Mouse (Mus musculus): Measurements from ENCODE around the gene Cd200r4. TPM values are rescaled to one million over a fixed set of nuclear protein-coding genes. Genes with fewer than 3 reads are reported as not detected.

Gene Cd200r4
- polyA plus RNA-seq (2016; fragmentation: Nextera tagmentation; extraction: Ambion mirVana) = not detected in 2 replicates

GRCm38 (mm10) chr16:44811544-44811943 is at the start of gene Cd200r4:
Cd200r4 (plus strand) TSS chr16:44811733.
- H3K27ac ChIP-seq = no peak within 1 kb of the TSS
- no peaks in the 10 kb centered on the region for H3K36me3 ChIP-seq
- H3K27me3 ChIP-seq = no peaks in the 10 kb centered on the region
- no peaks in the 10 kb centered on the region for H3K9me3 ChIP-seq
- no peaks in the 10 kb centered on the region for H3K4me1 ChIP-seq
- no peak within 1 kb of the TSS for H3K4me2 ChIP-seq (replicated peaks)
- 86% methylated on average over 3 of the region's 3 CpGs for WGBS
- H3K9ac ChIP-seq = no peak within 1 kb of the TSS
- ATAC-seq (ENCODE audit: insufficient number of reproducible peaks, insufficient read depth, low FRiP score, low TSS enrichment) = no peak
- H3K4me3 ChIP-seq = no peak within 1 kb of the TSS

- no peak for ATAC-seq (ENCODE audit: insufficient number of reproducible peaks, insufficient read depth, low FRiP score, low TSS enrichment)
- Histone ChIP-seq H3K27me3 (no peaks in the 10 kb centered on the region), H3K27ac (no peak overlapping the region), H3K4me1 (no peaks in the 10 kb centered on the region), H3K4me3 (no peak overlapping the region), H3K36me3 (no peaks in the 10 kb centered on the region), H3K9ac (no peak overlapping the region), H3K4me2 (replicated peaks) (no peak overlapping the region), H3K9me3 (no peaks in the 10 kb centered on the region)
- 67% methylated on average over 1 of the region's 1 CpGs for WGBS
These were observed 49.7 kb upstream of the Cd200r4 start for GRCm38 (mm10) chr16:44761811-44762210.

GRCm38 (mm10) chr16:44765555-44766319 is 45.8 kb upstream of the Cd200r4 start, which contains the start of gene Cd200r1:
Cd200r1 (plus strand) TSS chr16:44765736.
- no peak for ATAC-seq (ENCODE audit: insufficient number of reproducible peaks, insufficient read depth, low FRiP score, low TSS enrichment)
- H3K4me3 ChIP-seq = no peak within 1 kb of the TSS
- WGBS = 76% methylated on average over 22 of the region's 22 CpGs
- no peaks in the 10 kb centered on the region for H3K4me1 ChIP-seq
- no peaks in the 10 kb centered on the region for H3K9me3 ChIP-seq
- H3K4me2 ChIP-seq (replicated peaks) = no peak within 1 kb of the TSS
- H3K36me3 ChIP-seq = no peaks in the 10 kb centered on the region
- H3K9ac ChIP-seq = no peak within 1 kb of the TSS
- H3K27ac ChIP-seq = no peak within 1 kb of the TSS
- H3K27me3 ChIP-seq = no peaks in the 10 kb centered on the region

GRCm38 (mm10) chr16:44766320-44766892 is 45.1 kb upstream of the Cd200r4 start:
- Histone ChIP-seq H3K9me3 (no peaks in the 10 kb centered on the region), H3K4me3 (no peak overlapping the region), H3K27ac (no peak overlapping the region), H3K4me2 (replicated peaks) (no peak overlapping the region), H3K36me3 (no peaks in the 10 kb centered on the region), H3K27me3 (no peaks in the 10 kb centered on the region), H3K9ac (no peak overlapping the region), H3K4me1 (no peaks in the 10 kb centered on the region)
- no peak for ATAC-seq (ENCODE audit: insufficient number of reproducible peaks, insufficient read depth, low FRiP score, low TSS enrichment)
- WGBS = 85% methylated on average over 9 of the region's 9 CpGs

GRCm38 (mm10) chr16:44767506-44767905 is 44.0 kb upstream of the Cd200r4 start:
- no peaks in the 10 kb centered on the region for H3K4me1 ChIP-seq
- H3K27me3 ChIP-seq = no peaks in the 10 kb centered on the region
- ATAC-seq (ENCODE audit: insufficient number of reproducible peaks, insufficient read depth, low FRiP score, low TSS enrichment) = no peak
- no peaks in the 10 kb centered on the region for H3K9me3 ChIP-seq
- no peak overlapping the region for H3K4me3 ChIP-seq
- no peak overlapping the region for H3K4me2 ChIP-seq (replicated peaks)
- H3K9ac ChIP-seq = no peak overlapping the region
- H3K27ac ChIP-seq = no peak overlapping the region
- no peaks in the 10 kb centered on the region for H3K36me3 ChIP-seq
- 87% methylated on average over 7 of the region's 7 CpGs for WGBS

GRCm38 (mm10) chr16:44767967-44768366 is 43.6 kb upstream of the Cd200r4 start:
- no peak for ATAC-seq (ENCODE audit: insufficient number of reproducible peaks, insufficient read depth, low FRiP score, low TSS enrichment)
- H3K4me1 ChIP-seq = no peaks in the 10 kb centered on the region
- WGBS = 51% methylated on average over 2 of the region's 2 CpGs
- H3K9me3 ChIP-seq = no peaks in the 10 kb centered on the region
- H3K4me3 ChIP-seq = no peak overlapping the region
- H3K9ac ChIP-seq = no peak overlapping the region
- H3K27ac ChIP-seq = no peak overlapping the region
- H3K4me2 ChIP-seq (replicated peaks) = no peak overlapping the region
- no peaks in the 10 kb centered on the region for H3K27me3 ChIP-seq
- H3K36me3 ChIP-seq = no peaks in the 10 kb centered on the region

GRCm38 (mm10) chr16:44772577-44772976 is 39.0 kb upstream of the Cd200r4 start:
- WGBS = 77% methylated on average over 6 of the region's 6 CpGs
- Histone ChIP-seq H3K4me2 (replicated peaks) (no peak overlapping the region), H3K4me3 (no peak overlapping the region), H3K27me3 (no peaks in the 10 kb centered on the region), H3K4me1 (no peaks in the 10 kb centered on the region), H3K36me3 (no peaks in the 10 kb centered on the region), H3K9ac (no peak overlapping the region), H3K27ac (no peak overlapping the region), H3K9me3 (no peaks in the 10 kb centered on the region)
- ATAC-seq (ENCODE audit: insufficient number of reproducible peaks, insufficient read depth, low FRiP score, low TSS enrichment) = no peak

- Histone ChIP-seq H3K27me3 (no peaks in the 10 kb centered on the region), H3K9me3 (no peaks in the 10 kb centered on the region), H3K4me1 (no peaks in the 10 kb centered on the region), H3K9ac (no peak overlapping the region), H3K27ac (no peak overlapping the region), H3K36me3 (no peaks in the 10 kb centered on the region), H3K4me2 (replicated peaks) (no peak overlapping the region), H3K4me3 (no peak overlapping the region)
- WGBS = 89% methylated on average over 3 of the region's 3 CpGs
- ATAC-seq (ENCODE audit: insufficient number of reproducible peaks, insufficient read depth, low FRiP score, low TSS enrichment) = no peak
These were observed 37.9 kb upstream of the Cd200r4 start for GRCm38 (mm10) chr16:44773673-44774072.

- H3K36me3 ChIP-seq = no peaks in the 10 kb centered on the region
- H3K9ac ChIP-seq = no peak overlapping the region
- H3K9me3 ChIP-seq = no peaks in the 10 kb centered on the region
- H3K27ac ChIP-seq = no peak overlapping the region
- H3K4me3 ChIP-seq = no peak overlapping the region
- H3K4me1 ChIP-seq = no peaks in the 10 kb centered on the region
- 83% methylated on average over 6 of the region's 6 CpGs for WGBS
- H3K4me2 ChIP-seq (replicated peaks) = no peak overlapping the region
- H3K27me3 ChIP-seq = no peaks in the 10 kb centered on the region
- ATAC-seq (ENCODE audit: insufficient number of reproducible peaks, insufficient read depth, low FRiP score, low TSS enrichment) = no peak
These were observed 37.3 kb upstream of the Cd200r4 start for GRCm38 (mm10) chr16:44774201-44774600.

- Histone ChIP-seq H3K4me3 (no peak overlapping the region), H3K4me2 (replicated peaks) (no peak overlapping the region), H3K36me3 (no peaks in the 10 kb centered on the region), H3K9ac (no peak overlapping the region), H3K9me3 (no peaks in the 10 kb centered on the region), H3K27ac (no peak overlapping the region), H3K4me1 (no peaks in the 10 kb centered on the region), H3K27me3 (no peaks in the 10 kb centered on the region)
- WGBS = 82% methylated on average over 17 of the region's 17 CpGs
- ATAC-seq (ENCODE audit: insufficient number of reproducible peaks, insufficient read depth, low FRiP score, low TSS enrichment) = no peak
These were observed 32.9 kb upstream of the Cd200r4 start for GRCm38 (mm10) chr16:44778538-44779147.

- 89% methylated on average over 5 of the region's 5 CpGs for WGBS
- Histone ChIP-seq H3K27me3 (no peaks in the 10 kb centered on the region), H3K9me3 (no peaks in the 10 kb centered on the region), H3K36me3 (no peaks in the 10 kb centered on the region), H3K4me3 (no peak overlapping the region), H3K9ac (no peak overlapping the region), H3K27ac (no peak overlapping the region), H3K4me2 (replicated peaks) (no peak overlapping the region), H3K4me1 (no peaks in the 10 kb centered on the region)
- no peak for ATAC-seq (ENCODE audit: insufficient number of reproducible peaks, insufficient read depth, low FRiP score, low TSS enrichment)
These were observed 32.0 kb upstream of the Cd200r4 start for GRCm38 (mm10) chr16:44779494-44779893.

- Histone ChIP-seq H3K27me3 (no peaks in the 10 kb centered on the region), H3K9ac (no peak overlapping the region), H3K27ac (no peak overlapping the region), H3K4me1 (no peaks in the 10 kb centered on the region), H3K4me3 (no peak overlapping the region), H3K4me2 (replicated peaks) (no peak overlapping the region), H3K9me3 (no peaks in the 10 kb centered on the region), H3K36me3 (no peaks in the 10 kb centered on the region)
- 65% methylated on average over 4 of the region's 4 CpGs for WGBS
- ATAC-seq (ENCODE audit: insufficient number of reproducible peaks, insufficient read depth, low FRiP score, low TSS enrichment) = no peak
These were observed 30.8 kb upstream of the Cd200r4 start for GRCm38 (mm10) chr16:44780751-44781150.

Data from embryonic facial prominence, embryonic 12.5 days (tissue).